Mouse (Mus musculus): ENCODE results near the gene Trim17. TPM values are rescaled to one million over a fixed set of nuclear protein-coding genes. Genes with fewer than 3 reads are reported as not detected.

Gene Trim17
- polyA plus RNA-seq, 1 experiment from 2014 or later, result 0.45 TPM

- peak overlapping the region; percentile 44; the same call in 1 of the 2 replicates for H3K9ac ChIP-seq (ENCODE audit: low read length)
- H3K4me2 ChIP-seq, result peak overlapping the region; percentile 95
- H3K9me3 ChIP-seq (ENCODE audit: control insufficient read depth, low read length), result no peaks in the 10 kb centered on the region
- no peaks in the 10 kb centered on the region for H3K27me3 ChIP-seq (ENCODE audit: control insufficient read depth, insufficient read depth, low read length)
- no peak overlapping the region for H3K27ac ChIP-seq (ENCODE audit: low read depth, low read length)
- ATAC-seq (ENCODE audit: low FRiP score) (no peak), DNase-seq (ENCODE audit: low spot score, missing footprints) (no peak)
- H3K4me3 ChIP-seq (ENCODE audit: low read depth, low read length), result peak overlapping the region; percentile 87; the same call in 1 of the 2 replicates
- peaks cover 2% of the 10 kb centered on the region; the same call in 1 of the 2 replicates for H3K36me3 ChIP-seq (ENCODE audit: control insufficient read depth, insufficient read depth, low read length)
- 84% methylated on average over 7 of the region's 7 CpGs for WGBS
- H3K4me1 ChIP-seq (ENCODE audit: control insufficient read depth, insufficient read depth, low read length), result peaks cover 22% of the 10 kb centered on the region
Observed at GRCm38 (mm10) chr11:58979661-58980060, 25.2 kb downstream of the Trim17 start.

GRCm38 (mm10) chr11:58980381-58980990 is 26.0 kb downstream of the Trim17 start:
- Histone ChIP-seq H3K27me3 (ENCODE audit: control insufficient read depth, insufficient read depth, low read length) (no peaks in the 10 kb centered on the region), H3K9ac (ENCODE audit: low read length) (no peak overlapping the region), H3K27ac (ENCODE audit: low read depth, low read length) (no peak overlapping the region), H3K36me3 (ENCODE audit: control insufficient read depth, insufficient read depth, low read length) (peaks cover 2% of the 10 kb centered on the region; the same call in 1 of the 2 replicates), H3K9me3 (ENCODE audit: control insufficient read depth, low read length) (no peaks in the 10 kb centered on the region), H3K4me1 (ENCODE audit: control insufficient read depth, insufficient read depth, low read length) (peaks cover 20% of the 10 kb centered on the region), H3K4me2 (no peak overlapping the region), H3K4me3 (ENCODE audit: low read depth, low read length) (no peak overlapping the region)
- no peak for DNase-seq (ENCODE audit: low spot score, missing footprints)
- 75% methylated on average over 5 of the region's 5 CpGs for WGBS
- ATAC-seq (ENCODE audit: low FRiP score), result no peak

GRCm38 (mm10) chr11:58981541-58982447 is 27.3 kb downstream of the Trim17 start:
- 52% methylated on average over 14 of the region's 14 CpGs for WGBS
- peaks cover 2% of the 10 kb centered on the region; the same call in 1 of the 2 replicates for H3K36me3 ChIP-seq (ENCODE audit: control insufficient read depth, insufficient read depth, low read length)
- no peaks in the 10 kb centered on the region for H3K27me3 ChIP-seq (ENCODE audit: control insufficient read depth, insufficient read depth, low read length)
- H3K9ac ChIP-seq (ENCODE audit: low read length), result no peak overlapping the region
- no peak overlapping the region for H3K4me2 ChIP-seq
- no peak overlapping the region for H3K27ac ChIP-seq (ENCODE audit: low read depth, low read length)
- H3K9me3 ChIP-seq (ENCODE audit: control insufficient read depth, low read length), result no peaks in the 10 kb centered on the region
- peaks cover 17% of the 10 kb centered on the region for H3K4me1 ChIP-seq (ENCODE audit: control insufficient read depth, insufficient read depth, low read length)
- DNase-seq (ENCODE audit: low spot score, missing footprints) (no peak), ATAC-seq (ENCODE audit: low FRiP score) (no peak)
- H3K4me3 ChIP-seq (ENCODE audit: low read depth, low read length), result no peak overlapping the region

GRCm38 (mm10) chr11:58982471-58983097 is 28.1 kb downstream of the Trim17 start:
- H3K4me1 ChIP-seq (ENCODE audit: control insufficient read depth, insufficient read depth, low read length), result peaks cover 14% of the 10 kb centered on the region
- ATAC-seq (ENCODE audit: low FRiP score) (no peak), DNase-seq (ENCODE audit: low spot score, missing footprints) (no peak)
- no peaks in the 10 kb centered on the region for H3K9me3 ChIP-seq (ENCODE audit: control insufficient read depth, low read length)
- no peak overlapping the region for H3K4me3 ChIP-seq (ENCODE audit: low read depth, low read length)
- no peak overlapping the region for H3K9ac ChIP-seq (ENCODE audit: low read length)
- no peaks in the 10 kb centered on the region for H3K27me3 ChIP-seq (ENCODE audit: control insufficient read depth, insufficient read depth, low read length)
- 91% methylated on average over 18 of the region's 18 CpGs for WGBS
- H3K27ac ChIP-seq (ENCODE audit: low read depth, low read length), result no peak overlapping the region
- peaks cover 6% of the 10 kb centered on the region; the same call in 1 of the 2 replicates for H3K36me3 ChIP-seq (ENCODE audit: control insufficient read depth, insufficient read depth, low read length)
- H3K4me2 ChIP-seq, result no peak overlapping the region

GRCm38 (mm10) chr11:58983691-58984341 is 29.3 kb downstream of the Trim17 start:
- ATAC-seq (ENCODE audit: low FRiP score) (no peak), DNase-seq (ENCODE audit: low spot score, missing footprints) (no peak)
- Histone ChIP-seq H3K36me3 (ENCODE audit: control insufficient read depth, insufficient read depth, low read length) (peaks cover 9% of the 10 kb centered on the region; the same call in 1 of the 2 replicates), H3K27me3 (ENCODE audit: control insufficient read depth, insufficient read depth, low read length) (no peaks in the 10 kb centered on the region), H3K27ac (ENCODE audit: low read depth, low read length) (no peak overlapping the region), H3K9me3 (ENCODE audit: control insufficient read depth, low read length) (no peaks in the 10 kb centered on the region), H3K4me2 (no peak overlapping the region), H3K4me1 (ENCODE audit: control insufficient read depth, insufficient read depth, low read length) (peaks cover 10% of the 10 kb centered on the region), H3K9ac (ENCODE audit: low read length) (no peak overlapping the region), H3K4me3 (ENCODE audit: low read depth, low read length) (no peak overlapping the region)
- WGBS, result 88% methylated on average over 6 of the region's 6 CpGs

- Histone ChIP-seq H3K27me3 (ENCODE audit: control insufficient read depth, insufficient read depth, low read length) (no peaks in the 10 kb centered on the region), H3K36me3 (ENCODE audit: control insufficient read depth, insufficient read depth, low read length) (peaks cover 13% of the 10 kb centered on the region; the same call in 1 of the 2 replicates), H3K4me2 (no peak overlapping the region), H3K4me3 (ENCODE audit: low read depth, low read length) (no peak overlapping the region), H3K27ac (ENCODE audit: low read depth, low read length) (no peak overlapping the region), H3K9ac (ENCODE audit: low read length) (no peak overlapping the region), H3K9me3 (ENCODE audit: control insufficient read depth, low read length) (no peaks in the 10 kb centered on the region), H3K4me1 (ENCODE audit: control insufficient read depth, insufficient read depth, low read length) (peaks cover 2% of the 10 kb centered on the region)
- ATAC-seq (ENCODE audit: low FRiP score), result no peak
- no peak for DNase-seq (ENCODE audit: low spot score, missing footprints)
- WGBS, result 94% methylated on average over 7 of the region's 7 CpGs
Observed at GRCm38 (mm10) chr11:58984657-58985056, 30.2 kb downstream of the Trim17 start.

- no peak overlapping the region for H3K4me3 ChIP-seq (ENCODE audit: low read depth, low read length)
- no peak overlapping the region for H3K27ac ChIP-seq (ENCODE audit: low read depth, low read length)
- H3K4me2 ChIP-seq, result no peak overlapping the region
- H3K4me1 ChIP-seq (ENCODE audit: control insufficient read depth, insufficient read depth, low read length), result no peaks in the 10 kb centered on the region
- DNase-seq (ENCODE audit: low spot score, missing footprints), result peak; percentile 74
- WGBS, result 94% methylated on average over 3 of the region's 3 CpGs
- H3K9me3 ChIP-seq (ENCODE audit: control insufficient read depth, low read length), result no peaks in the 10 kb centered on the region
- peaks cover 13% of the 10 kb centered on the region; the same call in 1 of the 2 replicates for H3K36me3 ChIP-seq (ENCODE audit: control insufficient read depth, insufficient read depth, low read length)
- no peak overlapping the region for H3K9ac ChIP-seq (ENCODE audit: low read length)
- no peaks in the 10 kb centered on the region for H3K27me3 ChIP-seq (ENCODE audit: control insufficient read depth, insufficient read depth, low read length)
- ATAC-seq (ENCODE audit: low FRiP score), result no peak
Observed at GRCm38 (mm10) chr11:58985299-58985917, 30.9 kb downstream of the Trim17 start.

GRCm38 (mm10) chr11:58989166-58989565 is 34.7 kb downstream of the Trim17 start:
- H3K9me3 ChIP-seq (ENCODE audit: control insufficient read depth, low read length), result no peaks in the 10 kb centered on the region
- H3K4me1 ChIP-seq (ENCODE audit: control insufficient read depth, insufficient read depth, low read length), result no peaks in the 10 kb centered on the region; the same call in 1 of the 2 replicates
- H3K9ac ChIP-seq (ENCODE audit: low read length), result no peak overlapping the region
- DNase-seq (ENCODE audit: low spot score, missing footprints) (peak; percentile 51), ATAC-seq (ENCODE audit: low FRiP score) (no peak)
- peaks cover 11% of the 10 kb centered on the region; the same call in 1 of the 2 replicates for H3K36me3 ChIP-seq (ENCODE audit: control insufficient read depth, insufficient read depth, low read length)
- no peak overlapping the region for H3K27ac ChIP-seq (ENCODE audit: low read depth, low read length)
- WGBS, result 93% methylated on average over 4 of the region's 4 CpGs
- no peak overlapping the region for H3K4me3 ChIP-seq (ENCODE audit: low read depth, low read length)
- peaks cover 5% of the 10 kb centered on the region for H3K27me3 ChIP-seq (ENCODE audit: control insufficient read depth, insufficient read depth, low read length)
- no peak overlapping the region for H3K4me2 ChIP-seq
